Mouse (Mus musculus) erythroblast, embryonic 14.5 days (primary cell): Measurements from ENCODE around the gene Pecam1. TPM values are rescaled to one million over a fixed set of nuclear protein-coding genes. Genes with fewer than 3 reads are reported as not detected.

Experiments used
- H3K27me3 ChIP-seq: 2 replicates; pipeline ENCODE4 v1.6.1; 2012; ENCODE audit warnings: inconsistent platforms; ENCODE audit not compliant: control insufficient read depth
- H3K36me3 ChIP-seq: 2 replicates; pipeline ENCODE4 v1.6.1; 2012; ENCODE audit warnings: mild to moderate bottlenecking, inconsistent platforms; ENCODE audit not compliant: control insufficient read depth
- H3K4me1 ChIP-seq: 2 replicates; pipeline ENCODE4 v1.6.1; 2012; ENCODE audit warnings: inconsistent platforms; ENCODE audit not compliant: control insufficient read depth
- H3K4me3 ChIP-seq: replicated peaks from 2 replicates; pipeline ENCODE3; 2012; ENCODE audit warnings: moderate library complexity, mild to moderate bottlenecking, inconsistent platforms
- H3K9me3 ChIP-seq: 2 replicates; pipeline ENCODE4 v1.6.1; 2012; ENCODE audit warnings: low read length, inconsistent platforms, mixed read lengths; ENCODE audit not compliant: control insufficient read depth
- GATA1 ChIP-seq: IDR thresholded peaks from 2 replicates; pipeline ENCODE4 v1.6.1; 2012; ENCODE audit warnings: low read length, inconsistent platforms, mixed read lengths
- TAL1 ChIP-seq: IDR thresholded peaks from 3 replicates; pipeline ENCODE4 v1.6.1; 2012; ENCODE audit warnings: low read length, inconsistent platforms, mixed read lengths
- polyA plus RNA-seq: library from polyadenylated mRNA; stranded (reverse); fragments of >175 nt; gene quantifications from 2 replicates; pipeline ENCODE4 v1.2.3, GENCODE M21; 2012

Gene Pecam1
- polyA plus RNA-seq, 1 experiment = not detected

DNA sequence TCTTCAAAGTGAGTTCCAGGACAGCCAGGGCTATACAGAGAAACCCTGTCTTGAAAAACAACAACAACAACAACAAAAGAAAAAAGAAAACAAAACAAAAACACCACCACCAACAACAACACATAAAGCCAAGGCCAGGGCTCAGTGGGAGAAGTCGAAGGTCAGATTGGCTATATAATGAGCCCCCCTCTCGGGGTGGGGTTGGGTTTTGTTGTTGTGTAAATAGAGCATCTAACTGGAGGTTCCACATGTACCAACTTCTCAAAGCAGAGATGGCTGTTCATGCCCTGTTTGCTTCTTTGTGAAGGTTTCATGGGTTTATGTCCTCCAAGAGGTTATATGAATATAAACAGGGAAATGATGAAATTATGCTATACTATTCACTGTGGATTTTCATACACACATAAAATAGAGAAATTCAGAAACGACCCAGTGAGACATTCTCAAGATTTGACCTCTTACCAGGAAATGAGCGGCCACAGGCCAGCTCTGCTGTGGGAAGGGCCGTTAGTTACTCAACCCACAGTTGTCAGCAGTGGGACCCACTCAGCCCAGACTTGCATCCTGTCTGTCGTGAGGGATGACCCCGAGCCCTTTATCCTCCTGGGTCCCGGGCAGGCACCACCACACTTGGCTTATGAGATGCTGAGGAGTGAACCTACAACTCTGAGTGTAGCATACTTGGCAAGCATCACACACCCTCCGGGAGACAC is 45.9 kb downstream of the Pecam1 start:
- Histone ChIP-seq H3K4me1 (no peaks in the 10 kb centered on the region), H3K9me3 (no peaks in the 10 kb centered on the region), H3K4me3 (no peak overlapping the region), H3K36me3 (no peaks in the 10 kb centered on the region), H3K27me3 (no peaks in the 10 kb centered on the region)
- no peak for TF ChIP-seq GATA1

DNA sequence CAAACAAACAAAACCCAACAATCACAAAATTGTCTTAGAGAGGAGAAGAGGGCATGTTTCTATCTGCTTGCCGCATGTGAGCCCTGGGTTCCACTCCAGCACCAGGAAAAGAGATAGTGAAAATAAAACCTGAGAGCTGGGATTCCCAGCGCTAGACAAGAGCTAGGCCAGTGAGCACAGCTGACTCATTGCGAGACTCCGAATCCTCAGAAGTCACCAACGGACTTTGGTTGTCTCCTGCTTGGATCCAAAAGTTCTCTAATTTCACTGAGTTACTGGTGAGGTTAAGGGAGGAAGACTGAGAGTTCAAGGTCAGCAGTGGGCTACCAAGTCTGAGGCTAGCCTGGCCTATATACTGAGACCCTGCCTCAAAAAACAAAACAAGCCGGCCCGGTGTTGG is 46.5 kb downstream of the Pecam1 start:
- TF ChIP-seq TAL1 (no peak), GATA1 (no peak)
- Histone ChIP-seq H3K9me3 (no peaks in the 10 kb centered on the region), H3K36me3 (no peaks in the 10 kb centered on the region), H3K4me1 (no peaks in the 10 kb centered on the region), H3K4me3 (no peak overlapping the region), H3K27me3 (no peaks in the 10 kb centered on the region)

DNA sequence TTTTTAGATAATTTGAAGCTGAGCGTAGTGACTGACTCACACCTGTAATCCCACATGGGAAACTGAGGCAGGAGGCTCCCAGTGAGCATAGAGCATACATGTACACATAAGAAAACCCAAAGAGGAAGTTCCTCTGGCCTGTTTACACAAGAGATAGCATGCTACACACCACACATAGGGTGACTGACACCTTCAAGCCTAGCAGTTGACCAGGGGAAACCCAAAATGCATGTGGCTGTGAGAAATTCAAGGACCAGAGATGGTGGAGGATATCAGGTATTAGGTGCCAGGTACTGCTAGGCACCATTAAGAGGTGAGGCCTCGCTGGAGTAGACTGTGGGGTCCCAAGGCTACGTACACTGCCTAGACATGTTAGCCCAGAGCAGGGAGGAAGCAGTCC is 47.8 kb downstream of the Pecam1 start:
- TF ChIP-seq GATA1 (no peak), TAL1 (no peak)
- H3K27me3 ChIP-seq = no peaks in the 10 kb centered on the region
- no peaks in the 10 kb centered on the region for H3K9me3 ChIP-seq
- no peaks in the 10 kb centered on the region for H3K4me1 ChIP-seq
- H3K4me3 ChIP-seq = no peak overlapping the region
- H3K36me3 ChIP-seq = no peaks in the 10 kb centered on the region

DNA sequence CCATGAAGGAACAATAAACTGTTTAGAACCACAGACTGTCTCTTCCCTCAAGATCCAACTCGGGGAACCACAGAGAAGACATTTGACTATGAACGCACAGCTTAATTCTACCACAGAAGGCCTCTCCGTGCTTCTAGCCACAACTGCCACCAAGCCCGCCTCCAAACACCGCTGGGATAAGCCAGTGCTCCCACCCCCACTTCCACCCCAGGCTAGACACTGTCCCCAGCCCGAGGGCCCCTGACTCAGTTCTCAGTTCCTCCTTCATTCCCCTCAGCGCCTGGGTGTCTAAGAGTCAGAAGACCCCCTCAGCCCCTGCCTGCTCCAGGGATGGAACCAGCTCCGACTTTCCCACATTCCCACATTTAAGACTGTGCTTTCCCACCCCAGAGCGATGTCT is 48.8 kb downstream of the Pecam1 start:
- H3K27me3 ChIP-seq = no peaks in the 10 kb centered on the region
- no peaks in the 10 kb centered on the region for H3K4me1 ChIP-seq
- no peaks in the 10 kb centered on the region for H3K9me3 ChIP-seq
- no peak overlapping the region for H3K4me3 ChIP-seq
- no peaks in the 10 kb centered on the region for H3K36me3 ChIP-seq
- TF ChIP-seq GATA1 (no peak), TAL1 (no peak)

DNA sequence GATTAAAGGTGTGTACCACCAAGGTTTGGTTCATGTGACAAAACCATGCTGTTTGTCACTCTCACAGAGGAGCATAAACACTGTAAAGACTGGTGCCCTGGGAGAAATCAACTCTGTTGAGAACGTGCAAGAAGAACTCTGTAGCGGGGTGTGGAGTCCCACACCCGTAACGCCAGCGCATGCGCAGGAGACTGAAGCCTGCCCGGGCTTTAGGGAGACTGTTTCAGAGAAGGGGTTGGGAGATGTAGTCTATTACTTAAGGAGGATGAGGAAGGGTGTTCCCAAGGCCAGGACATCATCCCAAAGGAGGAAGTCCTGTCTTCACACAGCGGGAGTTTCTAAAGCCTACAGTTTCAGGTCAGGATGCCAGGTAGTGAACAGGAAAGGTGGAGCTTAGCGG is 51.3 kb downstream of the Pecam1 start:
- Histone ChIP-seq H3K9me3 (no peaks in the 10 kb centered on the region), H3K27me3 (no peaks in the 10 kb centered on the region), H3K4me3 (no peak overlapping the region), H3K4me1 (peaks cover 3% of the 10 kb centered on the region), H3K36me3 (no peaks in the 10 kb centered on the region)
- TF ChIP-seq TAL1 (no peak), GATA1 (no peak)

DNA sequence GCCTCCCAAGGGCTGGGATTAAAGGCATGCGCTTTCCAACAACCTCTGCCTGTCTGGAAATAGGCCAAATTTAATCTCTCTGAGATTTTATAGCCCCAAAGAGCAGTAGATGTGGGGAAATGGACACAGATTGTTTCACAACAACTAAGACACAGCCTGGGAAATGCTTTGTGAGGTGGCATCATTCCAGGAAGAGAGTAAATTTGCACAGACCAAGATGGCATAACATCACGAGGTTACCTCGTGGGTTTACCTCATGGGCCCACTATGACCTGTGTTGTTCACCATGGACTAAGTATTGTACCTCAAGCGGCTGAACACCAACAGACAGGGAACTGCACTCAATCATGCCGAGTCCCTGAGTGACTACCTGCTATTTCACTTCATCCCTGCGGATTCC is 52.1 kb downstream of the Pecam1 start:
- TF ChIP-seq TAL1 (no peak), GATA1 (no peak)
- H3K9me3 ChIP-seq = no peaks in the 10 kb centered on the region
- H3K4me1 ChIP-seq = peaks cover 3% of the 10 kb centered on the region
- H3K4me3 ChIP-seq = no peak overlapping the region
- H3K27me3 ChIP-seq = no peaks in the 10 kb centered on the region
- no peaks in the 10 kb centered on the region for H3K36me3 ChIP-seq

DNA sequence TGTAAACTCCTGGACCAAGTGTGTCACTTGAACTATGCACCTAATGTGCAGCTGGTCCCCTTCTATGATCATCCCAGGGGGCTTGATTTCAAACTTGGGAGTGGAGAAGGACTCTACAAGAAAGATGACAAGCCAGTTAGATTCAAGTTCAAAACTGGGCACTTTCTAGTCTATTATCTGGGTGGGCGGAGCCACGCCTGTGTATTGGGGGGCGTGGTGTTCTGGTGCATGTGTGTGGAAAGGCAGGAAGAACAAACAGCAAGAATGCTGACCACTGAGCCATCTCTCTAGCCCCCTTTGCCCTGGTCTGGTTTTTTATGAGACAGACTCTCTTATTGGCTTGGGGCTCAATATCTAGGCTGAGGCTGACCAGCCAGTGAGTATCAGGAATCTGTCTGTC is 54.5 kb downstream of the Pecam1 start:
- H3K36me3 ChIP-seq = no peaks in the 10 kb centered on the region
- no peaks in the 10 kb centered on the region for H3K27me3 ChIP-seq
- H3K4me3 ChIP-seq = no peak overlapping the region
- no peak for TF ChIP-seq GATA1
- no peak for TF ChIP-seq TAL1
- H3K9me3 ChIP-seq = no peaks in the 10 kb centered on the region
- H3K4me1 ChIP-seq = peaks cover 3% of the 10 kb centered on the region

DNA sequence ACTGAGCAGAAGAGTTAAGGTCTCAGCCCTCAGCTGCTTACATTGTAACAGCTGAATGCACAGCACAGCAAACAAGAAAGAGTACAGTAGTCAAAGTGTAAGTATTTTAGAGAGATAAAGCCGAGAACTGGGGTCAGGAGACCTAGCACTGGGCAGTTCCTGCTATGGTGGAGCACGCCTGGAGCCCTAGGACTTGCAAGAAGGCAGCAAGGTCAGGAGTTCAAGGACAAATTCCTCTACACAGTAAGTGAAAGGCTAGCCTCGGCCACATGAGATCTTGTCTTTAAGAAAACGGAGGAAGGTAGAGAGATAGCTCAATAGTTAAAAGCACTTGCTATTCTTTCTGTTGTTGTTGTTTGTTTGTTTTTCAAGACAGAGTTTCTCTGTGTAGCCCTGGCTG is 57.5 kb downstream of the Pecam1 start:
- H3K27me3 ChIP-seq = no peaks in the 10 kb centered on the region
- no peaks in the 10 kb centered on the region for H3K9me3 ChIP-seq
- H3K4me3 ChIP-seq = no peak overlapping the region
- H3K36me3 ChIP-seq = no peaks in the 10 kb centered on the region
- H3K4me1 ChIP-seq = peaks cover 3% of the 10 kb centered on the region
- no peak for TF ChIP-seq TAL1
- TF ChIP-seq GATA1 = no peak

DNA sequence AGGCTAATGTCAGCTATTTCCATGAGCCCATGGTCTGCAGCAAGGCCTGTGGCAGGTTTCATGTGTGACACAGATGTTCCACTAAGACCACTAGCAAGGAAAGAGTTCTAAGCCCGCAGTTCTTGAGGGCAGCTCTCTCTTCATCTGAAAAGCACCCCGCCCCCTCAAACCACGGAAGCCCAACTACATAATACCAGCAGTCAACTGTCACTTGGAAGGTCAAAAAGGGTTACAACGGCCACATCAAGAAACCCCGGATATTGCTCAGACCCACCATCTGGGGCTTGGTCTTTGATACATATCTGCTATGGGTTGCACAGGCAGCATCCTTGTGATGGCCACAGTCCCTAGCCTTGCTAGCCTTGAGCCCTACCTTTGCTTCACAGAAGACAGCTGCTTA is 62.1 kb downstream of the Pecam1 start:
- TF ChIP-seq TAL1 (no peak), GATA1 (no peak)

DNA sequence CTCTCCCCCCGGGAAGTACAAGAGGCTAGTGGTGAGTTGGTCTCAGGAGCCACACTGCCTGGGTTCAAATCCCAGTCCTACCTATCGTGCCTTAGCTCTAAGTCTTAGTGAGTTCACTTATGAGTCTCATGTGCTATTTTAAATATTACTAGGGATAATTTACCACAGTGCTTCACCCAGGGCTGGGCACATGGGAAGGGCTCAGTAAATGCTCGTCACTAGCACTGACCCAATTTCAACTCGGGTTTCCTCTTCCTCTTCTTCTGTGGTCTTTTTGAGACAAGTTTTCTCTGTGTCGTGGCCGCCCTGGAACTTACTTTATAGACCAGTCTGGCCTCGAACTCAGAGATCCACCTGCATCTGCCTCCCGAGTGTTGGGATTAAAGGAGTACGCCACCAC is 63.1 kb downstream of the Pecam1 start:
- no peak for TF ChIP-seq GATA1
- no peak for TF ChIP-seq TAL1
- H3K36me3 ChIP-seq = no peaks in the 10 kb centered on the region

More for the DNA sequence above, 62.1 kb downstream of the Pecam1 start:
- Histone ChIP-seq H3K4me1 (no peaks in the 10 kb centered on the region), H3K27me3 (no peaks in the 10 kb centered on the region), H3K4me3 (no peak overlapping the region), H3K9me3 (no peaks in the 10 kb centered on the region), H3K36me3 (no peaks in the 10 kb centered on the region)

More for the DNA sequence above, 63.1 kb downstream of the Pecam1 start:
- H3K9me3 ChIP-seq = no peaks in the 10 kb centered on the region
- no peaks in the 10 kb centered on the region for H3K27me3 ChIP-seq
- H3K4me3 ChIP-seq = no peak overlapping the region
- no peaks in the 10 kb centered on the region for H3K4me1 ChIP-seq
